Mouse (Mus musculus): Measurements from ENCODE around the gene Gcdh. TPM values are rescaled to one million over a fixed set of nuclear protein-coding genes. Genes with fewer than 3 reads are reported as not detected.

Gcdh gene
- polyA plus RNA-seq, 1 experiment from 2014 or later: 25.9 TPM

GRCm38 (mm10) chr8:84895963-84896362 lies 2.2 kb upstream of the Gcdh start:
- WGBS: 89% methylated on average over 5 of the region's 5 CpGs
- Histone ChIP-seq H3K27me3 (ENCODE audit: control insufficient read depth, insufficient read depth, low read length) (0 out of 2 replicates have a peak, but pooled peaks cover 2% of the 10 kb centered on the region), H3K4me3 (replicated peaks; ENCODE audit: low read depth, low read length) (no peak overlapping the region), H3K27ac (replicated peaks; ENCODE audit: low read depth, low read length) (no peak overlapping the region), H3K4me1 (ENCODE audit: control insufficient read depth, insufficient read depth, low read length) (peaks cover 12% of the 10 kb centered on the region), H3K36me3 (ENCODE audit: control insufficient read depth, insufficient read depth, low read length) (peaks cover 5% of the 10 kb centered on the region; the same call in 1 of the 2 replicates), H3K9ac (replicated peaks; ENCODE audit: low read length) (no peak overlapping the region), H3K4me2 (ENCODE audit: low read length) (no peak overlapping the region), H3K9me3 (ENCODE audit: control insufficient read depth, low read length) (no peaks in the 10 kb centered on the region)
- ATAC-seq (ENCODE audit: low FRiP score, low TSS enrichment) (no peak), DNase-seq (no peak)

GRCm38 (mm10) chr8:84892993-84893708 lies 570 bp downstream of the Gcdh start:
- ATAC-seq (ENCODE audit: low FRiP score, low TSS enrichment): peak; percentile 39; the same call in 1 of the 2 replicates
- 11% methylated on average over 31 of the region's 31 CpGs for WGBS
- H3K4me1 ChIP-seq (ENCODE audit: control insufficient read depth, insufficient read depth, low read length): peaks cover 12% of the 10 kb centered on the region

GRCm38 (mm10) chr8:84889141-84889540 lies 4.6 kb downstream of the Gcdh start:
- Histone ChIP-seq H3K36me3 (ENCODE audit: control insufficient read depth, insufficient read depth, low read length) (peaks cover 50% of the 10 kb centered on the region), H3K4me1 (ENCODE audit: control insufficient read depth, insufficient read depth, low read length) (peaks cover 9% of the 10 kb centered on the region), H3K9me3 (ENCODE audit: control insufficient read depth, low read length) (no peaks in the 10 kb centered on the region), H3K27ac (replicated peaks; ENCODE audit: low read depth, low read length) (no peak overlapping the region), H3K9ac (replicated peaks; ENCODE audit: low read length) (no peak overlapping the region), H3K27me3 (ENCODE audit: control insufficient read depth, insufficient read depth, low read length) (no peaks in the 10 kb centered on the region), H3K4me3 (replicated peaks; ENCODE audit: low read depth, low read length) (no peak overlapping the region), H3K4me2 (ENCODE audit: low read length) (no peak overlapping the region)
- WGBS: 100% methylated on average over 1 of the region's 1 CpGs
- ATAC-seq (ENCODE audit: low FRiP score, low TSS enrichment) (no peak), DNase-seq (no peak)

More at GRCm38 (mm10) chr8:84892993-84893708, 570 bp downstream of the Gcdh start:
- no peaks in the 10 kb centered on the region for H3K9me3 ChIP-seq (ENCODE audit: control insufficient read depth, low read length)
- peaks cover 25% of the 10 kb centered on the region for H3K36me3 ChIP-seq (ENCODE audit: control insufficient read depth, insufficient read depth, low read length)
- H3K27ac ChIP-seq (replicated peaks; ENCODE audit: low read depth, low read length): peak overlapping the region; percentile 52; the same call in 1 of the 2 replicates
- no peaks in the 10 kb centered on the region for H3K27me3 ChIP-seq (ENCODE audit: control insufficient read depth, insufficient read depth, low read length)
- no peak for DNase-seq
- H3K4me2 ChIP-seq (ENCODE audit: low read length): peak overlapping the region; percentile 87
- H3K4me3 ChIP-seq (replicated peaks; ENCODE audit: low read depth, low read length): peak overlapping the region; percentile 73
- peak overlapping the region; percentile 79 for H3K9ac ChIP-seq (replicated peaks; ENCODE audit: low read length)

GRCm38 (mm10) chr8:84888280-84888679 lies 5.4 kb downstream of the Gcdh start:
- H3K9ac ChIP-seq (replicated peaks; ENCODE audit: low read length): no peak overlapping the region

GRCm38 (mm10) chr8:84884728-84885127 lies 9.0 kb downstream of the Gcdh start:
- Histone ChIP-seq H3K4me1 (ENCODE audit: control insufficient read depth, insufficient read depth, low read length) (no peaks in the 10 kb centered on the region), H3K9me3 (ENCODE audit: control insufficient read depth, low read length) (no peaks in the 10 kb centered on the region), H3K27ac (replicated peaks; ENCODE audit: low read depth, low read length) (no peak overlapping the region), H3K27me3 (ENCODE audit: control insufficient read depth, insufficient read depth, low read length) (no peaks in the 10 kb centered on the region), H3K4me2 (ENCODE audit: low read length) (no peak overlapping the region), H3K9ac (replicated peaks; ENCODE audit: low read length) (no peak overlapping the region), H3K36me3 (ENCODE audit: control insufficient read depth, insufficient read depth, low read length) (peaks cover 37% of the 10 kb centered on the region), H3K4me3 (replicated peaks; ENCODE audit: low read depth, low read length) (no peak overlapping the region)
- ATAC-seq (ENCODE audit: low FRiP score, low TSS enrichment): no peak
- WGBS: 88% methylated on average over 4 of the region's 4 CpGs
- no peak for DNase-seq

More at GRCm38 (mm10) chr8:84888280-84888679, 5.4 kb downstream of the Gcdh start:
- H3K27ac ChIP-seq (replicated peaks; ENCODE audit: low read depth, low read length): no peak overlapping the region
- H3K4me3 ChIP-seq (replicated peaks; ENCODE audit: low read depth, low read length): no peak overlapping the region
- DNase-seq (no peak), ATAC-seq (ENCODE audit: low FRiP score, low TSS enrichment) (no peak)
- peaks cover 50% of the 10 kb centered on the region for H3K36me3 ChIP-seq (ENCODE audit: control insufficient read depth, insufficient read depth, low read length)
- WGBS: 94% methylated on average over 3 of the region's 3 CpGs
- H3K27me3 ChIP-seq (ENCODE audit: control insufficient read depth, insufficient read depth, low read length): no peaks in the 10 kb centered on the region
- no peaks in the 10 kb centered on the region for H3K9me3 ChIP-seq (ENCODE audit: control insufficient read depth, low read length)
- H3K4me1 ChIP-seq (ENCODE audit: control insufficient read depth, insufficient read depth, low read length): peaks cover 8% of the 10 kb centered on the region
- H3K4me2 ChIP-seq (ENCODE audit: low read length): no peak overlapping the region

- Histone ChIP-seq H3K27ac (replicated peaks; ENCODE audit: low read depth, low read length) (no peak overlapping the region), H3K9me3 (ENCODE audit: control insufficient read depth, low read length) (no peaks in the 10 kb centered on the region), H3K4me1 (ENCODE audit: control insufficient read depth, insufficient read depth, low read length) (no peaks in the 10 kb centered on the region), H3K4me2 (ENCODE audit: low read length) (no peak overlapping the region), H3K9ac (replicated peaks; ENCODE audit: low read length) (no peak overlapping the region), H3K4me3 (replicated peaks; ENCODE audit: low read depth, low read length) (no peak overlapping the region), H3K27me3 (ENCODE audit: control insufficient read depth, insufficient read depth, low read length) (no peaks in the 10 kb centered on the region), H3K36me3 (ENCODE audit: control insufficient read depth, insufficient read depth, low read length) (no peaks in the 10 kb centered on the region)
- WGBS: 93% methylated on average over 1 of the region's 1 CpGs
- no peak for DNase-seq
- ATAC-seq (ENCODE audit: low FRiP score, low TSS enrichment): no peak
These were observed 14.8 kb downstream of the Gcdh start for GRCm38 (mm10) chr8:84878915-84879314.

GRCm38 (mm10) chr8:84877297-84878035 lies 16.3 kb downstream of the Gcdh start:
- H3K9ac ChIP-seq (replicated peaks; ENCODE audit: low read length): no peak overlapping the region
- WGBS: 85% methylated on average over 3 of the region's 3 CpGs
- ATAC-seq (ENCODE audit: low FRiP score, low TSS enrichment) (no peak), DNase-seq (peak; percentile 8)
- H3K4me3 ChIP-seq (replicated peaks; ENCODE audit: low read depth, low read length): no peak overlapping the region
- H3K4me2 ChIP-seq (ENCODE audit: low read length): no peak overlapping the region
- 0 out of 2 replicates have a peak, but pooled peaks cover 4% of the 10 kb centered on the region for H3K27me3 ChIP-seq (ENCODE audit: control insufficient read depth, insufficient read depth, low read length)
- H3K9me3 ChIP-seq (ENCODE audit: control insufficient read depth, low read length): no peaks in the 10 kb centered on the region
- peaks cover 2% of the 10 kb centered on the region for H3K4me1 ChIP-seq (ENCODE audit: control insufficient read depth, insufficient read depth, low read length)
- no peak overlapping the region for H3K27ac ChIP-seq (replicated peaks; ENCODE audit: low read depth, low read length)
- H3K36me3 ChIP-seq (ENCODE audit: control insufficient read depth, insufficient read depth, low read length): no peaks in the 10 kb centered on the region

GRCm38 (mm10) chr8:84874339-84874738 lies 19.4 kb downstream of the Gcdh start:
- no peaks in the 10 kb centered on the region for H3K9me3 ChIP-seq (ENCODE audit: control insufficient read depth, low read length)
- no peak for ATAC-seq (ENCODE audit: low FRiP score, low TSS enrichment)
- H3K27ac ChIP-seq (replicated peaks; ENCODE audit: low read depth, low read length): no peak overlapping the region
- 0 out of 2 replicates have a peak, but pooled peaks cover 7% of the 10 kb centered on the region for H3K27me3 ChIP-seq (ENCODE audit: control insufficient read depth, insufficient read depth, low read length)
- 94% methylated on average over 3 of the region's 3 CpGs for WGBS
- H3K9ac ChIP-seq (replicated peaks; ENCODE audit: low read length): no peak overlapping the region
- peaks cover 12% of the 10 kb centered on the region for H3K36me3 ChIP-seq (ENCODE audit: control insufficient read depth, insufficient read depth, low read length)
- DNase-seq: no peak
- H3K4me3 ChIP-seq (replicated peaks; ENCODE audit: low read depth, low read length): no peak overlapping the region
- peaks cover 5% of the 10 kb centered on the region for H3K4me1 ChIP-seq (ENCODE audit: control insufficient read depth, insufficient read depth, low read length)
- no peak overlapping the region for H3K4me2 ChIP-seq (ENCODE audit: low read length)
